Mouse (Mus musculus): ENCODE data around the gene Tmem131.

- no peak for TF ChIP-seq EP300 (optimal IDR thresholded peaks at IDR 0.05)
- TF ChIP-seq CTCF (IDR thresholded peaks at IDR 0.05; ENCODE audit: low read depth): no peak
These were observed 130.1 kb downstream of the Tmem131 start for GRCm38 (mm10) chr1:36813415-36813814.

Data from stomach, postnatal 0 days (tissue).